Mouse (Mus musculus): ENCODE results near the gene Fbp1.
"Not testable (repeated sequence)": the region's sequence is repeated elsewhere in the genome, so short reads cannot be mapped to it uniquely, and the experiment has no call there.

The Fbp1 gene

DNA sequence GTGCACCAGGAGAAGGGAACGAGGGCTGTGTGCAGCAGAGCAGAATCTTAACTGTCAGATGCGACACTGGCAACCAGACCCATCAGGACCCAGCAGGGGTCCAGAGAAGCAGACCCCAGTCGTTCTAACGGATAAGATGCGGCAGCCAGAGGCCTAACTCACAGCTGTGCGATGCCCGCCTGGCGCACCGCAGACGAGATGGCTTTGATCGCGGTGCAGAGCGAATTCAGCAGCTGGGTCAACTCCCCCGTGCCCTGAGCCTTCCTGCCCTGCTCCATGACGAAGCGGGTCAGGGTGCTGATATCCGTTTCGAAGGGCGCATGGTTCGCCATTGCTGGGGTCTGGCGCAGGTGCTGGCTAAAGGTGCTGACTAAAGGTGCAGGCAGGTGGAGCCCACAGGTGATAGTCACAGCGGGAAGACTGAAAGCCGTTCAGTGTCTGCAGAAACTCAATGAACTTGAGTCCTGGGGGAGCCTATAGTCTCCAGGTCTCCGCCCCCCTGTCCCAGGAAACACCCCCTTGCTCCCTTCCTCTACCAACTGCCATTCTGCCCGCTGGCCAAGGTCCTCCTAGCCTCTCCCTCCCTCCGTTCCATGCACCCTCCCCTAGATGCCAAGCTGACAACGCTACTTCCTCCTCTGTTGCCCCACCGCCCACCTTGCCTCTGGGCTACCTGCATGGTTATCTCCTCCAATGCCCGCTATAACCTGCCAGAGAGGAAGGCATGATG lies at the start of gene Fbp1:
Fbp1 (minus strand) TSS at position 571 of the 730 bp plus-strand sequence.
- DNase-seq (ENCODE audit: low read depth) = no peak

DNA sequence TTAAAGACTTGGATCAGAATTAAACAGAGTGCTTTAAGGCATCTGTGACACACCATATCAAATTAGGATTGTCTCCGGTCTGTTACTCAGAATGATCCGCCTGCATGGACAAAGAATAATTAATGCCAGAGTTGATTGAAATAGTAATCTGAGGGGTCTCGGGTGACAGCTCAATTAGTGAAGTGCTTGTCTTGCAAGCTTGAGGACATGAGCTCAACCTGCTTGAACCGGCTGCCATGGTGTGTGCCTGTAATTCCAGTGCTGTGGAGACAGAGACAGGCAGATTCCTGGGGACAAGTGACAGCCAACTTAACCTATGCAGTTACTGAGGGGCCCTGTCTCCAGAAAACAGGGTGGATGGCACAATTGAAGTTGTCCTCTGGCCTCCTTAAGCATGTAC lies 44.4 kb upstream of the Fbp1 start:
- DNase-seq (ENCODE audit: low read depth) = no peak

DNA sequence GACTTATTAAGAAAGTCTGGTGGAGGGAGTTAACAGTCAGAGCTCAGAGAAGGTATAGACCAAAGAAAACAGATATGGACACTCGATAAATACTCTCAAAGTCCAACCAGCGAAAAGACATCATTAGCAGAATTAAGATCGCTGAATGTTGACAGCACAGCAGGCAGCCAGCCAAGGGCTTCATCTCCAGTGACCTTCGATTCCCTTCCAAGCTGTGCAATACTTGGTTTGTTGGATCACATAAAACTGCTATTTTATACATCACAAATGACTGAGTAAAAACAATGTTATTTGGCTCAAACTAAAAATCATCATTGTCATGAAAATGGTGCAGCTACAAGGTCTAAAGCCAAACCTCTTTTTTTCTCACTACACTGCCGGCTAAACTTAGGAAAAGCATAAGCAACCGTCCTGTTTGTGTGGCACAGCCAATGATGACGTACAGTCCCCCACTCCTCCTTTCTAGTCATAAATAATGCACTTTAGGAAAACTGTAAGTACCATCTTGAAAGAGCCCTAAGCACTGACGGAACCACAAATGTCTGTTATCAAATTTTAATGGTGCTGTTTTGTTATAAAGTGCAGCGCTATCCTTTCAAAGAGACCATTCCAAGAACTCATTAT lies 41.8 kb upstream of the Fbp1 start:
- DNase-seq (ENCODE audit: low read depth) = no peak

DNA sequence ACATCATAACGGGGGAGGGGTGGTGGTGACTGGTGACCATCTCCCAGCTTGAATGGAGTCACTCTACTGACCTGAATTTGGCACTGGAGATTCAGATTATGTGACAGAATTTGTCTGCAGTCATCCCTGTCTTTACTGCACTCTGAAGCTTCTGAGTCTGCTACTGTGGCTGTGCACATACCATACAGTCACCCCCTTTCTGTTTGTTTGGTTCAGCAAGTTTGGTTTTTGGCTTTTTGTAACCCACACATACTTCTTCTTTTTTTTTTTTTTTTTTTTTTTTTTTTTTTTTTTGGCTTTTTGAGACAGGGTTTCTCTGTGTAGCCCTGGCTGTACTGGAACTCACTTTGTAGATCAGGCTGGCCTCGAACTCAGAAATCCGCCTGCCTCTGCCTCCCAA lies 41.1 kb upstream of the Fbp1 start:
- DNase-seq (ENCODE audit: low read depth) = not testable (repeated sequence)

DNA sequence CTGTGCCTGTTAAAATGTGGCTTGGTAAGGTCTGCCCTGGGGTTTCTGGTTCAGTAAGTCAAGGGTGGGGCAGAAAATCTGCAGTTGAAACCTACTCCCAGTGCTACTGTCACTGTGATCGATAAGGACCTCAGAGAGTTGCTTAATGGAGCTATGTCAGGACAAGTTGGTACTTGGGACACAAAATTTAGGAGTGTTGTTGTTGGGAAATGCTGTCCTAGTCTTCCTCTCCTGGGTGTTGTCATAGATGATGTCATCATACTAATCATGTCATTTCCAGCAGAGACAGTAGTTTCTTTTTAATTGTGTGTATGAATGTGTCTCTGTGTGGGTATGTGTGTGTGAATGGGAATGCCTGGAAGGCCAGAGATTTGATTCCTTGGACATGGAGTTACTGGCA lies 39.4 kb upstream of the Fbp1 start:
- no peak for DNase-seq (ENCODE audit: low read depth)

DNA sequence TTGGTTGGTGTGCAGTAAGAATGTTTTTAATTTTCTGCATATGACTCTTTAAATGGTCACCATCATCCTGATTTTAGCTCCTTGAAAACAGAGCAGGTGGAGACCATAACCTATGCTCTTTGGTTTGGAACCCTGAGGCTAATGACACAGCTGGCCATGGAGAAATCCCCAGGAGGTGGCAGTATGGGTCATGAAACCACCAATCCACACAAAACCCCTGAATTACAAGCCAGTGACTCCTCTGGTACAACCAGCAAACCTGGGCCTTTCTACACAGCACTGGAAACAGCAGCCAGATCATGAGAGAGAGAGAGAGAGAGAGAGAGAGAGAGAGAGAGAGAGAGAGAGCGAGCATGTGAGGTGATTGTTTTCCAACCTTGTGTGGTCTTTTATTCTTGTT lies 38.4 kb upstream of the Fbp1 start:
- DNase-seq (ENCODE audit: low read depth) = peak; percentile 20

DNA sequence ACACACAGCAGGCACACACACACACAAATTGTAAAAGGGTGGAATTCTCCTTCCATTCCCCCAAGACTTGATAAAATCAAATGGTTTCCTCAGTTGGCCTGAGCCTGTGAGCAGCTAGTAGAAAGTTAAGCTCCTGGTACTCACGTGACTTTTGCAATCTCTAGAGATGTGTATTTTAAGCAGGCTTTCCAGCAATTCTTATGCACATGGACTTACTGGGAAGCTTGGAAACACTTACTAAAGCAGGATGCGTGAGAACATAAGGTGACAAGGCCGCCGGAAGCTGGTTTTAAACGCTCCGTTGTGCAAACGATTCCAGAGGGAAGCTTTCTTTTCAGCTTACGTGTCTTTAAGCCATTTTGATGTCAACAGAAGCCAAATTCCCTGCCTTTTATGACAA lies 35.1 kb upstream of the Fbp1 start:
- no peak for DNase-seq (ENCODE audit: low read depth)

DNA sequence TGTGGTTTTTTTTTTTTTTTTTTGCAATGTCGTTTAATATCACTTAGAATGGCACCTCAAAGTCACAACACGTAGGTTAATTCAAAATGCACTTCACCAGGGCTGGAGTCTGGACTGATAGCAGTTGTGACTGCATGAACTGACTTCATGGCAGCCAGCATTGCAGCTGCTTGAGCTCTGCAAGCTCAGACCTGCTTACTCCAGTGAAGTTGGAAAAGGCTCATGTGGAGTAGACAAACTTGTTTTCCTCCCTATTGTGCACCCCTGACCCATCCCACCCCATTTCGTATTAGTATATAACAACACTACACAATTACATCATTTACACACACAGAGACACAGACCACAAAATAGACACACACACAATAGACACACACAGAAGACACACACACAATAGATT lies 34.6 kb upstream of the Fbp1 start:
- no peak for DNase-seq (ENCODE audit: low read depth)

DNA sequence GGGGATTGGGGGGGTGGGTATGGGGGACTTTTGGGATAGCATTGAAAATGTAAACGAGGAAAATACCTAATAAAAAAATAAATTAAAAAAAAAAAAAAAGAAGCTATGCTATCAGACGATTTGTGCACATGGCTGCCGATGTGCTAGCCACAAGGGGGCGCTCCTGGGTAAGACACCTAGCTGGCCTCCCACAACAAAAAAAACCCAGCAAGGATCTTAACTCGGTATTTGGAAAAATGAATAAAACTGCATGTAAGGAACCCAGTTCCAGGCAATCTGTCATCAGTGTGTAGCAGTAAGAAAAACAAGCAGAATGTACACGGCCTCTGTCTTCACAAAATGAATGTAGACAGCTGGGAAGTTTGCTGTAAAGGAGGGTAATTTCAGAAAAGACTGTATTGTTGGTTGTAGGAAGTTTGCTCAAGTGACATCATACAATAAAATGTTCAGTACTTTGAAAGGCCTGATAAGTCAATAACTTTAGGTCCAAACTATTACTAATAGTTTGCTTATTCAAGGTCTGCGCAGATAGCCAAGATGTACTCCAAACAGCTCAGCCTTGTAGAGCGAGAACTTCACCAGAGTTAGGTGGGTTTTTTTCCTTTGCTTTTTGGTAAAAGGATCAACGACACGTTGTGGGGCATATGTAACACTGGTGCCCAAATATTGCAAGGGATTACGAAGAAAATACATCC lies 31.7 kb upstream of the Fbp1 start:
- peak; percentile 58 for DNase-seq (ENCODE audit: low read depth)

DNA sequence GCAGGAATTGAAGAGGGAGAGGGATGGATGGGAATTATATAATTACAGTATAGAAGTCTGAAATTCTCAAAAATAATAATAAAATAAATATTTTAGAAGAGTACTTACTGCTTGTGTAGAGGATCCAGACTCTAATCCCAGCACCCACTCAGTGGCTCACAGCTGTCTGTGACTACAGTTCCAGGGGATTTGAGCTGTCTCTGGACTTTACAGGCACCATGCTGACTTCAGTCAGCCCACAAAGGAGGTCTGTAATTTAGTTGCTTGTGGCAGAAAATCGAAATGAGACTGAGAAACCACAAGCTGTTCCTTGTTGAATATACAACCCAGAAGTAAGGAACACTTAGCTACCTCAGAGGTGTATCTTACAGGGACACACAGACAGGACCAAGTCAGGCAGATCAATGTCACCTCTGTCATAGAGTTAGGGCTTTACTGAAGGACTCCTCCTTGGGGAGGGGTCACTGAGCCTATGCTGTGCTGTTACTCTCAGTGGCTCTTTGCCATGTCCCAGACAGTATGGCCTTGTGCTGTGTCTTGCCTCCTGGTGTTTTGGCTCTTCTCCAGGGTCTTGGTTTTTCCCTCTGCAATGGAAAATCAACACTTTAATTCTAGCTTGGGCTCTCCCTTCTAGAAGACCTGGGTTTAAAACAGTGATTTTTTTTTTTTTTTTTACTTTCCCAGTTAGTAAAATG lies 29.5 kb upstream of the Fbp1 start:
- no peak for DNase-seq (ENCODE audit: low read depth)

DNA sequence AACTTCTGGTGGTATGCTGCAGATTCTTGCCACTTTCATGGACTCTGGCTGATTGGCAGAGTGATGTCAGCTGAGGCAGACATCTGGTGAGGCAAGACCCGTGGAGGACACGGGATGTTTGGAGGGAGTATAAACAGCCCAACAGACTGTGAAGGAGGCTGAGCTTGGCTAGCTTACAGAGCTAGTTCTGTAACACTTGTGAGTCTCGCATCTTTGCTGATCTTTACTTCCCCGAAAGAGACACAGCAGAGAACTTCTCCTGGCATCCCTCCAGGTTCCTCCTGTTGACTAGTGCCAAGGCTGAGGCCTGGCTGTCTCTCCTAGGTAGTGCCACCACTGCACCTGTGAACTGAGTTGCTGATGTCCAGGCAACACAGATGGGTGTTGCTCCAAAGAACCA lies 28.6 kb upstream of the Fbp1 start:
- DNase-seq (ENCODE audit: low read depth) = no peak

DNA sequence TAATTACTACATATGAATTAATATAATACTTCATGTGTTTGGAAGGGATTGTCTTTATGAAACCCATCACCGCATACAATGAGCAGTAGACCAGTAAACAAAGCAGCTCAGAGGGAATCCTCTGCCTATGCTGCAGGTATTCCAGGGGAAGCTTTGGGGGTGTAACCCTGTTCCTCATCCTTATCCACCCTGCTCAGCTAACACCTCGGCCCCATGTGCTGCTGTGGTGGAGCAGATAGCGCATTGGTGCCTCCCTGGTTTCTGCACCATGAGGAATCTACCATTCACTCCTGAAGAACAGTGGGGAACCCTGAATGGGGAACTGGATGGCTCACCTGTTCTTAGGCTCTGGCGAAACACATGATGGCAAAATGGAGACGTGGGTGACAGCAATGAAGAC lies 23.5 kb upstream of the Fbp1 start:
- no peak for DNase-seq (ENCODE audit: low read depth)

DNA sequence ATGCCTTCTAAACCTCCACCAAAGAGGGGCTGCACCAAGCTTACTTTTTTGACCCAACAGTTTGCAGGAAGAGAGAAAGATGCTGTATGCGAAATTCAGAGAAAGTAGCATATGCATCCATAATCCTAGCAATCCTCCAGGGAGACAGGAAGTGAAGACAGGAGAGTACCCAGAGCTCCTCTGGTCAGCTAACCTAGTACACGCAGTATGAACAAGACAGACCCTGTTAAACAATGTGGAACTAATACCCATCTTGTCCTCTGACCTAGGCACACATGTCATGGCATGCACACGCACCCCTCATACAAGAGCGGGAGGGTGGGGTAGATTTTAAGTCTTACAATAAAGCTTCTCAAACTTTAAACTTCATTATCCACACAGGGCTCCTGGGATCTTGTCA lies 22.1 kb upstream of the Fbp1 start:
- DNase-seq (ENCODE audit: low read depth) = no peak

DNA sequence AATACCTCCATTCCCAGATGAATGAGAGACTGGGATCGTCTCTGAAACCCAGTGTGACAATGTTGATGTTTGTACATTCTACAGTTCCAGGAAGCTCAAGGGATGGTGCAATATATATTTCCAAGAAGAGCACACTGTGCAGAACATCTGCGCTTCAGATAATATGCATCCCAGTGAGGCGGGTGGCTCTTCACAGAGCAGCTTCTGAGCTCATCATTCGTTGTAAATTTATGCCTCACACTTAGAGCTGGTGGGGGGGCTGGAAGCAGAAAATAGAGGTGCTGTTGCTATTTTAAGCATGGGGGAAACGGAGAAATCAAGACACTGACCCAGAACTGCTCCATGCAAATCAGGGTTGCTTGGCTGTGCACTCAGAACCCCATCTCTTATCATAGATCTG lies 21.7 kb upstream of the Fbp1 start:
- peak; percentile 16 for DNase-seq (ENCODE audit: low read depth)

DNA sequence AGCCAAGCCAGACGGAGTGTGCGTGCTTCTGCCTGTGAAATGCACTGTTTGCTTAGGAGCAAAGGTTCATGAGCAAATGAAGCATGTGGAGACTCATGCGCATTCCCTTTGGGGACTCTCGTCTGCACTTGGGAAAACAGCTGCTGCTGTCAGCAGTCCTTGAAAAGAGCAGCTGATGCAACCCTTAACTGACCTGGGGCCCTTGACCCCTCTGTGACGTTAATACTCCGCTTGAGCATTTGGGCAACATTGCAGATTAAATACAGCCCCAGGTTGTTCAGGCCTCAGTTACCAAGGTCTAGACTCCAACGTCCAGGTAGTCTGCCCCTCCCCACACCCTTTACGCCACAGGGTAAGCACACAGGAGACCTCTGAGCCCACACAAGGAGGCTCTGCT lies 20.1 kb upstream of the Fbp1 start:
- DNase-seq (ENCODE audit: low read depth) = no peak

DNA sequence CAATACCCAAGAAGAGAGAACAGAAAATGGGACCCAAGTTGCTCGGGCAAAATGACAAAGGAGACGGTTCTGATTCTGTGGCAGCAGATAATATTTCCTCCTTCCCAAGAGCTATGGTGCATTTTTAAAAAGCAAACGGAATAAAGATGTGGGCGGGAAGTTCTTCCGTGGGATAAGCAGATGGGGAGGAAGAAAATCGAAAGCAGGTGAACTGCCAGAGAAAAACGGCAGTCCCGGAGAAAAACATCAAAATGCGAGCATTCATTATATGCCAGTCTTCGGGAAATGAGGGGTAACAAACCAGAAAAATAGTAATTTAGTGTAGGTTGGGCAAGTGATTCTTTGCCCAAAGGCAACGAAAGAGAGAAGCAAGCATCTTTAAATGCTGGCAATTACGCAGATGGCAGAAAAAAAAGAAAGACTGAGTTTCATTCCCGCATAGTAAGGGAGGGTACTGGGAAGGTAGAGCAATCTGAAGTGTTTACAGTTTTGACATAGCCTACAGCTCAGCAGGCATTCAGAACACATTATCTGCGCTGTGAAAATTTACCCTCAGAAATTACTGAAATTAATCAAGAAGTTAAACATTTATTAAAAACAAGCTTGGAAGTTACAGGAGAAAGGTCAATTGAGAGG lies 19.6 kb upstream of the Fbp1 start:
- no peak for DNase-seq (ENCODE audit: low read depth)

DNA sequence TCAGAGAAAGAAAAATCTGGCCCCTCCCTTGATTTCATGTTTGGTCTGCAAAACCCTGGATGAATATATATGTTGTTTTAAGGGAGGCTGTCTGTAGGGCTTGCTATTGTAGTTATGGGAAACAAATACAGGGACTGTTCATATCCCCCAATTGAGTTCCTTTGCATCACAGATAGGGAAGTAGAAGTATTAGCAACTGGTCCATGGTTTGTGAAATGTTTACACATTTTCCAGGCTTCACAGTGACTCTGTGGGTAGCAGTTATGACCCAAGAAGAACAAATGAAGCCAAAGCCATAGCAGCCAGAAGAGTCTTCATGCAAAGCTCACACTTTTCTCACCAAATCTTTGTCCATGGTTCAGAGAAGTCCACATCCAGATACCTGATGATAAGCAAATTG lies 13.1 kb upstream of the Fbp1 start:
- no peak for DNase-seq (ENCODE audit: low read depth)

DNA sequence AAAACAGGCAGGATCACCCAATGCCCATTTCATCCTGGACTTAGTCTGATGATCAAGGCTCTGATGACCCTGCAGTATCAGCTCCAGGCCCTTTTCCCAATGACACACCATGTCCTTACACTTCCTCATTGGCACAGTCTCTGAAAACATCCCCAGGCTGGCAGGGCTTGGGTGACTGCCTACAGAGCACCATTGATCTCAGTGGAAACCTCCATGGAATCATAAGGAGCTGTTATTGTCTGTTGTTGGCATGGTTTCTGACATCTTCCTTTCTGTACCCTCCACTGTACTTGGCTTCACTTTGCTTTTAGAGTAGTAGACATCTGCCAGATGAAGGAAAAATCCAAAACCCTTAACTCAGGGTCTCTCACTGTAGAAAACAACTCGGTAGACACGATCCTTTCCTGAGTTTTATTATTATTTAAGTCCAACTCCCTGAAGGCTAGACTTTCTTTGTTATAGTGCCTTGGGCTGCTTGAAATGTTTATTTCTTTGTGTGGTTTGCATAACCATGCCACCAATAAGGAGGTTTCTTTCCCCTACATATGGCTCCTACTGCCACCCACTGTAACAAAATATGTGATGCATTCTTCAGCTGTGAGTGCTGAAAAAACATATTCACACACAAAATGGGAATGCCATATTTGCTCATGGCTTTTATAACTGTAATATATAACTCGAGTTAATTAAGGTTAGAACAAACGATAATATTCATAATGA lies 10.0 kb upstream of the Fbp1 start:
- DNase-seq (ENCODE audit: low read depth) = no peak

DNA sequence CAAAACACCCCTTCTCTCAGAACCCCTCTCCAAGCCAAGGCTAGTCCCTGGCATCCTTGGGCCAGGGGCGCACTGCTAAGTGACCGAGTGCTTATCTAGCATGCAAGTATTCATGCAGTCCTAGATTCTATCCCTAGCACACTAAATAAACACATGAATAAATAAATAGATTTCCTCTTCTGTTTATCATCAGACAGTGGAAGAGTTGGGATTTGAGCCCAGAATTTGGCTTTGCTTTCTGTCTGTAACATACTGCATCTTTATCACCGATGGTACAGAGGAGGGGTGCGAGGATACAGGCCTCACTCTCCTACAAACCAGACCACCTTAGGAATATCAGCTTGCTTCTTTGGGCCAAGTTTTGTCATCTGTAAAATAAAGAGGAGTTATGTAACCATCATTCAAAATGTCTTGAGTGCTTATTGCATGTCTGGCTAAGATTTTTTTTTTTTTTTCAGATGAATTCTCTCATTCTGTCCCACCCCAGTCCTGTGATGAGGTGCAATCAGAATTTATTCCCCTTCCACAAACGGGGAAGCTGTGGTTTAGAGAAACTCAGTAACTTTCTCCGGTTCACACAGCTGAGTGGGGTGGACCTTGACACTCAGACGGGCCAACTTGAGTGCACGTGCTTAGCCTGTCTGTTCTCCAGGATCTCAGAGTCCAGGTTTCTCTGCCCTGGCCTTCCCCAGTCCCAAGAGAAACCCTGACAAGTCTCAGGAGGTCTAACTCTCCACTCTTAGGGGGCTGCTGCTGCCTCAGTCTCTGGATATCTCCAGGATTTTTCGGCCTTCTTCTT lies 5.2 kb upstream of the Fbp1 start:
- DNase-seq (ENCODE audit: low read depth) = no peak

DNA sequence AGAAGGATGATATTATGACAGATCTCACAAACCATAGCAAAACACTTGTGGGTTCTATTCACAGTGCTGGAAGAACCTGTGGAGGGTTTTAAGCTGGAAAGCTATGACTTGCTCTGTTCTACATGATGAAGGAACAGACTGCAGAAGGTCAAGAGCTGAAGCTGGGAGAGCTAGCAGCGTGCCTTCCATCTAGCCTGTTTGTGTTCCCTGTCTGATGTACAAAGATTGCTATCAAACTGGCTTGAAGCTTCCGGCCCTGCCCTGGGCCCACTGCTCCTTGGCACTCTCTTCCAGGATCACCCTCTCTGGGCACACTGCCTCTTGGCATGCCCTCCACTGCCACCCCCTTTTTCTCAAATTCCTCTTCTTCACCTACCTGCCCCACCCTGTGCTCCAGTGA lies 1.2 kb upstream of the Fbp1 start:
- DNase-seq (ENCODE audit: low read depth) = no peak

DNA sequence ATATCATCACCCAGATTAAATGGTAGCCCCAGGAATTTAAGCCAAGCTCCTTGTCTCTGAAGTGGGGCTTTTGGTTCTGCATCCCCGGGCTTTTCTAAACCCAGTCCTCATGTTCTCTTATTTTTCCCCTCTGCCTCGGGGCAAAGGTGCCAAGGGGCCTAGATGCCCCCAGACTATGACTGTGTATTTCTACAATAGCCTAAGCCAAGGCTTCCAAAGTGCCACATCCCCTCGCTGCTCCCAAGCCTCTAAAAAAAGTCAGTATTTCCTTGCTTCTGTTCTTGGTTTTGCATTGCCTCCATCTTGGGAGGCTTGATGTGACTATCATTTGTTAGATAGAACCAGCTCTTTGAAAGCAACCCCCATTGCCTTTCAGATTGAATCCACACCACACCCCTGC lies 3.5 kb downstream of the Fbp1 start:
- no peak for DNase-seq (ENCODE audit: low read depth)
